Mouse (Mus musculus): ENCODE results near the gene Cnot2.
A peak's percentile ranks its signal among the peaks of the same experiment; 100 is the strongest.

Gene Cnot2

GRCm38 (mm10) chr10:116480988-116481387, 100.3 kb downstream of the Cnot2 start:
- no peak for DNase-seq (ENCODE audit: low read depth, low spot score)

- no peak for DNase-seq (ENCODE audit: low read depth, low spot score)
These were observed 104.8 kb downstream of the Cnot2 start for GRCm38 (mm10) chr10:116476559-116476958.

- no peak for DNase-seq (ENCODE audit: low read depth, low spot score)
These were observed 105.6 kb downstream of the Cnot2 start for GRCm38 (mm10) chr10:116475725-116476124.

GRCm38 (mm10) chr10:116473759-116474549, 107.4 kb downstream of the Cnot2 start, which contains the start of gene Kcnmb4:
Gene Kcnmb4 (minus strand): TSS chr10:116473878.
- DNase-seq (ENCODE audit: low read depth, low spot score) = peak; percentile 59

- peak; percentile 71 for DNase-seq (ENCODE audit: low read depth, low spot score)
These were observed 108.1 kb downstream of the Cnot2 start for GRCm38 (mm10) chr10:116473071-116473758.

- DNase-seq (ENCODE audit: low read depth, low spot score) = no peak
These were observed 108.7 kb downstream of the Cnot2 start for GRCm38 (mm10) chr10:116472579-116472978.

GRCm38 (mm10) chr10:116470306-116470925, 110.9 kb downstream of the Cnot2 start:
- DNase-seq (ENCODE audit: low read depth, low spot score) = no peak

- DNase-seq (ENCODE audit: low read depth, low spot score) = no peak
These were observed 113.2 kb downstream of the Cnot2 start for GRCm38 (mm10) chr10:116468094-116468493.

GRCm38 (mm10) chr10:116463753-116464345, 117.5 kb downstream of the Cnot2 start:
- DNase-seq (ENCODE audit: low read depth, low spot score) = no peak

- DNase-seq (ENCODE audit: low read depth, low spot score) = peak; percentile 54
These were observed 119.9 kb downstream of the Cnot2 start for GRCm38 (mm10) chr10:116461443-116461842.

- DNase-seq (ENCODE audit: low read depth, low spot score) = no peak
These were observed 122.5 kb downstream of the Cnot2 start for GRCm38 (mm10) chr10:116458786-116459185.

GRCm38 (mm10) chr10:116452771-116453170, 128.5 kb downstream of the Cnot2 start:
- DNase-seq (ENCODE audit: low read depth, low spot score) = no peak

GRCm38 (mm10) chr10:116450621-116451020, 130.7 kb downstream of the Cnot2 start:
- no peak for DNase-seq (ENCODE audit: low read depth, low spot score)

GRCm38 (mm10) chr10:116448166-116448565, 133.1 kb downstream of the Cnot2 start:
- DNase-seq (ENCODE audit: low read depth, low spot score) = no peak

- no peak for DNase-seq (ENCODE audit: low read depth, low spot score)
These were observed 134.1 kb downstream of the Cnot2 start for GRCm38 (mm10) chr10:116447176-116447575.

- no peak for DNase-seq (ENCODE audit: low read depth, low spot score)
These were observed 135.3 kb downstream of the Cnot2 start for GRCm38 (mm10) chr10:116446040-116446439.

GRCm38 (mm10) chr10:116444826-116445225, 136.5 kb downstream of the Cnot2 start:
- DNase-seq (ENCODE audit: low read depth, low spot score) = no peak

GRCm38 (mm10) chr10:116444371-116444770, 136.9 kb downstream of the Cnot2 start:
- DNase-seq (ENCODE audit: low read depth, low spot score) = no peak

GRCm38 (mm10) chr10:116440946-116441345, 140.4 kb downstream of the Cnot2 start:
- DNase-seq (ENCODE audit: low read depth, low spot score) = no peak

- no peak for DNase-seq (ENCODE audit: low read depth, low spot score)
These were observed 141.2 kb downstream of the Cnot2 start for GRCm38 (mm10) chr10:116440088-116440487.

GRCm38 (mm10) chr10:116435455-116435854, 145.9 kb downstream of the Cnot2 start:
- no peak for DNase-seq (ENCODE audit: low read depth, low spot score)

Measured in mesoderm, embryonic 11.5 days (tissue).